Mouse (Mus musculus): ENCODE results near the gene Yae1d1.
"Not testable (repeated sequence)": the region's sequence is repeated elsewhere in the genome, so short reads cannot be mapped to it uniquely, and the experiment has no call there.

The Yae1d1 gene

GRCm38 (mm10) chr13:17992697-17993514, at the start of gene Yae1d1:
Gene Yae1d1 (minus strand): TSS chr13:17993349.
- in situ Hi-C loops (cut with MboI; ENCODE audit: low pct_unique_long_range_greater_than_20kb in 1 of 2, low sequenced_read_pairs in 2 of 2, unreplicated experiment in 1 of 2): loop anchor here (5.0 to 25.0 kb wide), 2 partner anchors 51 to 156 kb away; partner anchors contain the start of gene Rala (in 1 of the 2)

- in situ Hi-C loops (cut with MboI; ENCODE audit: low pct_unique_long_range_greater_than_20kb in 1 of 2, low sequenced_read_pairs in 2 of 2, unreplicated experiment in 1 of 2): no loop called here
Measured at GRCm38 (mm10) chr13:18038814-18039213, 45.7 kb upstream of the Yae1d1 start.

GRCm38 (mm10) chr13:18016604-18017003, 23.5 kb upstream of the Yae1d1 start:
- in situ Hi-C loops (cut with MboI; ENCODE audit: low pct_unique_long_range_greater_than_20kb in 1 of 2, low sequenced_read_pairs in 2 of 2, unreplicated experiment in 1 of 2): no loop called here

GRCm38 (mm10) chr13:18013205-18013604, 20.1 kb upstream of the Yae1d1 start:
- in situ Hi-C loops (cut with MboI; ENCODE audit: low pct_unique_long_range_greater_than_20kb in 1 of 2, low sequenced_read_pairs in 2 of 2, unreplicated experiment in 1 of 2): no loop called here

- in situ Hi-C loops (cut with MboI; ENCODE audit: low pct_unique_long_range_greater_than_20kb in 1 of 2, low sequenced_read_pairs in 2 of 2, unreplicated experiment in 1 of 2): no loop called here
Measured at GRCm38 (mm10) chr13:18011055-18011454, 17.9 kb upstream of the Yae1d1 start.

DNA sequence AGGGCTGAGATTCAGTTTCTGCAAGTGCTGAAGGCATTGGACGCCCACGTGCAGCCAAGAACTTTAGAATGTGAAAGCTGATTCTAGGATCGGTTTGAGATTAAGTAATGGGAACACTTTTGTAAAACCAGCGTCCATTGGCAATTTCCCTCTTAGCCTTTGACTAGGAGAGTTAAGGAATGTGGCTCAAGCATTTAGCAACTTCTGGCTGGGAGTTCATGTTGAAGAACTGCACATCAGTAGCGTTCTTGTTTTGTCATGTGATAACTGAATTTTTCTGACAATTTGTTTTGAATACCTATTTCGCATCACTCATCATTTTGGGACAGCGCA, 332 bp upstream of the Yae1d1 start:
- in situ Hi-C loops (cut with MboI; ENCODE audit: low pct_unique_long_range_greater_than_20kb in 1 of 2, low sequenced_read_pairs in 2 of 2, unreplicated experiment in 1 of 2): loop anchor here (5.0 to 25.0 kb wide), 2 partner anchors 51 to 156 kb away; partner anchors contain the start of gene Rala (in 1 of the 2)

DNA sequence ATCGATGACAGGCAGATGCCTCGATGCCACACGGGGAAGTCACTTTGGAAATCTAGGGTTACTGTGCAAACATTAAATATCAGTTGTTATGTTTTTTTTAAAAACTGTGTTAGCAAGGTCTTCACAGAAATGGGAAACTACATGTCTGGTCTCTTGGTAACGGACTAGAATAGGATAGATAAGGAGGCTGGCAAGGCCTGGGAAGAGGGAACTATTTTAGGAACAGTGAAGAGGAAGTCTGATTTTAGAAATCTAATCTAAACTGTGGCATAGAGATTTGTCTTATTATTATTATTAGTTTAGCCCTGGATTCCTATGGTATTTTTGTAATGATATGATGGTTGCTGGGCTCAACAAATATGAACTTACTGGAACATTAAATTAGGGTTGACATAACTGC, 1.1 kb downstream of the Yae1d1 start:
- in situ Hi-C loops (cut with MboI; ENCODE audit: low pct_unique_long_range_greater_than_20kb in 1 of 2, low sequenced_read_pairs in 2 of 2, unreplicated experiment in 1 of 2): loop anchor here (5.0 to 25.0 kb wide), 2 partner anchors 50 to 155 kb away; partner anchors contain the start of gene Rala (in 1 of the 2)

- in situ Hi-C loops (cut with MboI; ENCODE audit: low pct_unique_long_range_greater_than_20kb in 1 of 2, low sequenced_read_pairs in 2 of 2, unreplicated experiment in 1 of 2): loop anchor here in 1 of 2 experiments (25.0 kb wide), 1 partner anchor 146 kb away; no protein-coding TSS in a partner anchor
Measured at GRCm38 (mm10) chr13:17983194-17983593, 10.0 kb downstream of the Yae1d1 start.

DNA sequence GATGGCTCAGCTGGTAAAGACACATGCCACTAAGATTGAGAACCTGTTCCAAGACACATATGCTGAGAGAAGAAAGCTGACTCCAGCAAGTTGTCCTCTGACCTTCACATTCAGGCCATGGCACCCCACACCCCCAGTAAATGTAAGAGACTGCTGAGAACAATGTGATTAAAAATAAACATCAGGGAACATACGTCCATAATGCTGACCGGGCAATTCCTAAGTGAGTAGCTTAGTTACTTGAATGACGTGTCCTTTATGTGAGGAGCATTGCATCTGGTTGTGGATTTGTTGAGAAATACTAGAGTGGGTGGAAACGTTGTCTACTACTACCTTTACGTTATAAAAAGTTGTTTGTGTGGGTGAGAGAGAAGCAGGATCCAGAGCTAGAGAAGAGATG, 10.5 kb downstream of the Yae1d1 start:
- in situ Hi-C loops (cut with MboI; ENCODE audit: low pct_unique_long_range_greater_than_20kb in 1 of 2, low sequenced_read_pairs in 2 of 2, unreplicated experiment in 1 of 2): loop anchor here in 1 of 2 experiments (25.0 kb wide), 1 partner anchor 145 kb away; no protein-coding TSS in a partner anchor

- in situ Hi-C loops (cut with MboI; ENCODE audit: low pct_unique_long_range_greater_than_20kb in 1 of 2, low sequenced_read_pairs in 2 of 2, unreplicated experiment in 1 of 2): loop anchor here (5.0 to 25.0 kb wide), 2 partner anchors 135 to 140 kb away; no protein-coding TSS in a partner anchor
Measured at GRCm38 (mm10) chr13:17976854-17977739, 16.1 kb downstream of the Yae1d1 start.

DNA sequence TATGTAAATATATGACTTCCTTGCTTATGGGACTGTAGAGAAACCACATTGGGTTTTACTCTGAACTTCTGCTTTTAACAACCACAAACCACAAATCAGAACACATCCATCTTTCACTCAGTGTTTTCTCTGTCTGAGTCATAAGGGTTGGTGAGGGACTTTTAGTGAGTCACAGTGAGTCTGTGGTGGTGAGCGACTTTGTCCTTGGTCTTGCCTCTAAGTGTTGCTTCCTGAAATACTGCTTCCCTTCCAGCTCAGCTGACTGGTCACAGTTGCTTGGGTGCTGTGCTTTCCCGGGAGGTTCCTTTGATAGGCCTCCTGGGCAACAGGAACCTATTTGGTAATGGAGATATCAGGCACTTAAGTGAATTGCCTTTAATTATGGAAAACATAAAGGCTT, 17.3 kb downstream of the Yae1d1 start:
- in situ Hi-C loops (cut with MboI; ENCODE audit: low pct_unique_long_range_greater_than_20kb in 1 of 2, low sequenced_read_pairs in 2 of 2, unreplicated experiment in 1 of 2): loop anchor here (5.0 to 25.0 kb wide), 2 partner anchors 134 to 139 kb away; no protein-coding TSS in a partner anchor

DNA sequence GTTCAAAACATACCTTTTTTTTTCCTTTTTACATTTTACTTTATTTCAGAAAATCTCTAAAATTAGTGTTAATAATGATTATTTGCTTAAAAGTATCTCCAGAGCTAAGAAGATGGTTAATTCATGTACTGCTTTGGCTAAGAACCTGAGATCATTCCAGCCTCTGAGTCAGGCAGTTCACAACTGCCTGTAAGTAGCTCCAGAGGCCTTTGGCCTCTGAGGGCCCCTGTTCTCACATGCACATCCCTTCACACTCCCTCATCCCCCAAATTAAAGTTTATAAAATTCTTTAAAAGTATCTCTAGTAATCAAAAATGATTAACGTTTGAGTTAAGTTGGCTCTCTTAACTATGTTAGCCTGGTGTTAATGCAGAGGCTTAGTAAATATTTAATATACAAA, 17.7 kb downstream of the Yae1d1 start:
- in situ Hi-C loops (cut with MboI; ENCODE audit: low pct_unique_long_range_greater_than_20kb in 1 of 2, low sequenced_read_pairs in 2 of 2, unreplicated experiment in 1 of 2): loop anchor here (5.0 to 25.0 kb wide), 2 partner anchors 133 to 138 kb away; no protein-coding TSS in a partner anchor

GRCm38 (mm10) chr13:17974734-17975133, 18.4 kb downstream of the Yae1d1 start:
- in situ Hi-C loops (cut with MboI; ENCODE audit: low pct_unique_long_range_greater_than_20kb in 1 of 2, low sequenced_read_pairs in 2 of 2, unreplicated experiment in 1 of 2): loop anchor here (5.0 to 25.0 kb wide), 2 partner anchors 132 to 137 kb away; no protein-coding TSS in a partner anchor

DNA sequence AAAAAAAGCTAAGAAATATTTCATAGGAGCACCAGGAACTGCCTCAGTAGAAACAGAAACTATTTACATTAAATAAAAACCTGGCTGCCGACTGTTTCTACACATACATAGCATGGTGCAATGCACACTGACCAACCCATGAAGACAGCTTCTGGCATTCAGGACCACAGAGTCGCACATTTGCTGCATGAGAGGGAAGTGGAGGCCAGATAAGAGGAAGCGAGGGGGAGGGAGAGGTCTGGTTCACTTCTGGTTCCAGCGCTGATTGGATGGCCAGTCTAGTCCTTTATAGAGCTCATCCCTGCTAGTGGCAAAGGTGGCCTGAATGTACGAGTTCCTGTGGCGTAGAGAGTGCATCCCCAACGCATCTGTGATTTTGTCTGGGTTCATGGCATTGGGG, 32.5 kb downstream of the Yae1d1 start:
- in situ Hi-C loops (cut with MboI; ENCODE audit: low pct_unique_long_range_greater_than_20kb in 1 of 2, low sequenced_read_pairs in 2 of 2, unreplicated experiment in 1 of 2): no loop called here

DNA sequence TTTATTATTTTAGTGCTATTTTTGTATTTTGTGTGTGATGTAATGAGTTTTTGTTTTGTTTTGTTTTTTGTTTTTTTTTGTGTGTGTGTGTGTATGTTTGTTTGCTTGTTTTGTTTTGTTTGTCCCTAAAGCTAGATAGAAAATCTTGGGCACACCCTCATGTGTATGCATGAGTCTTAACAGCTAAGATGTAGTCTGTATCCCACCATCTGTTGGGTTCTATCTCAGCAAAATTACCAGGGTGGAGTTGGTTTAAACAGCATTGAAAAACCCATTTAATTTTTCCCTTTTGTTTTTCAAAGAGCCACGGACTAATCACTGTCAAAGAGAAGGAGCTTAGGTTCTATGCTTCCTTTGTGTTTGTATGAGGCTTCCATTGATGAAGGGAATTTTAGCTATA, 38.9 kb downstream of the Yae1d1 start:
- in situ Hi-C loops (cut with MboI; ENCODE audit: low pct_unique_long_range_greater_than_20kb in 1 of 2, low sequenced_read_pairs in 2 of 2, unreplicated experiment in 1 of 2): no loop called here

DNA sequence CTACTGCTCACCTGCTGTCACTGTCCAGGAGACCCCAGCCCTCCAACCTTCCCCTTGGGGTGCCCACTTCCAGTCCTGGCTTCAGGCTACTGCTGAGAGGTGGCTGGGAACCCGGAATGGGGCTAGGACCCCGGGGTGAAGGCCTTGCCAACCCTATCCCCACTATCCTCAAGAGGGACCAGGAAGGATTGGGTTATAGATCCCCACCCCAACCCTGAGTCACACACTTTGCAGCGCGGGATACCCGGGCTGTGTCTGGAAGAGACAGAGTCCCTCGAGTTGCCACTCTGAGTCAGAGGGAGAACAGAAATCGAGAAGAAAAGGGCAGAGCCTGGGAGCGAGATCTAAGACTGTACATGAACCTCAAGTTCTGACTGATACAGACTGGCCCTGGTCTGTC, 42.6 kb downstream of the Yae1d1 start:
- in situ Hi-C loops (cut with MboI; ENCODE audit: low pct_unique_long_range_greater_than_20kb in 1 of 2, low sequenced_read_pairs in 2 of 2, unreplicated experiment in 1 of 2): not testable (repeated sequence)

DNA sequence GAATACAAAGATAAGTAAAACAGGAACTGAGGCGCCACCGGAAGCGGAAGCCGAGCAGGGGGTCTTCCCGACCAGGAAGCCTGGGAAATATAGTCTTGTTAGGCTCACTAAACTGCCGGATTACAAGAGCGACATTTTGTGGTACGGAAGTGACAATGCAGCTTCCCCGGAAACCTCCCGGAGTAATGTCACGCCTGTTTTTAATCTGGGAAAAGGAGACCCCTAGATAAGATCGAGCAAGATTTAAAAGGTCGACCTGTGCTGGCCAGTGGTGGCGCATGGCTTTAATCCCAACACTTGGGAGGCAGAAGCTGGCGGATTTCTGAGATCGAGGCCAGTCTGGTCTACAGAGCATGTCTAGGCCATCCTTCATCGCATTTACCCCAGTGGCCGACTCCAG, 43.6 kb downstream of the Yae1d1 start:
- in situ Hi-C loops (cut with MboI; ENCODE audit: low pct_unique_long_range_greater_than_20kb in 1 of 2, low sequenced_read_pairs in 2 of 2, unreplicated experiment in 1 of 2): no loop called here

DNA sequence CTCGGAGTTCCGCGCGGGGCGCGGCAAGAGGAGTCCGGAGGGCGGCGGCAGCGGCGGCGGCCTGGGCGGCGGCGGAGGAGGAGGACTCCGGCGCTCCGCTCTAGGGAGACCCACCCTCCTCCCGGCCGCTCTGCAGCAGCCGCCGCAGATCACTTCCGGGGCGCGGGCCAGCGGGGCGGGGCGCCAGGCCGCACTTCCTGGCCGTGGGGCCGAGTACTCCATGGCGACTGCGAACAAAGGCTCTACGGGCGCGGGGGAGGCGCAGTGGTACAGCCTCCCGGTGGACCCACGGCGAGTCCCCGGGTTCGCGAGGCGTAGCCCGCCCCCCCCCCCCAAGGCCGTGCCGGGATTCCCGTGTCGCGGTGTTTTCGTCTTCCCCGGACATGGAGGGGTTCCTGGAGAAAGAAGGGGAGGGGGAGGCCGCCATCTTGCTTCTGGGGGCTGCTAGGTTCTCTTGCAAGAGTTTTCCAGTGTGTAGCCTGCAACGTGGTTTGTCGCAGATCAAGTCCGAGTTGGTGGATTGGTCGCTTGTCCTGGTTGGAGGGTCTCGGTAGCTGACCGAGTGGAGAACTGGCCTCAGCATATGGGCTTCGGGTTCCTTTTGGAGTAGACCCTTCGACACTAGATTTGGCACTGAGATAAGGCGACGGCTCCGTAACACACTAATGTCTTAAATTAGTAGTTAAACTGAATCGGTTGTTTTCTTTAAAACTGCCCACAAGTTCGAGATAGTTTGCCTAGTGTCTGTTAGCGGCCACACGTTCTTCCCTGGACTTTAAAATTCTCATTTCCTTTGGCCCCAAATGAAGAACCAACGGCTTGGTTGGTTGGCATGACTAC, 48.9 kb downstream of the Yae1d1 start, which contains the start of gene Rala:
Gene Rala, minus strand, starts transcription at position 162 of the 840 bp plus-strand sequence.
- in situ Hi-C loops (cut with MboI; ENCODE audit: low pct_unique_long_range_greater_than_20kb in 1 of 2, low sequenced_read_pairs in 2 of 2, unreplicated experiment in 1 of 2): loop anchor here in 1 of 2 experiments (5.0 kb wide), 1 partner anchor 48 kb away; the partner anchor contains the start of gene Yae1d1

Data from mouse embryonic stem cell (cell line).